Mouse (Mus musculus): Measurements from ENCODE around the gene Olfr212. TPM values are rescaled to one million over a fixed set of nuclear protein-coding genes. Genes with fewer than 3 reads are reported as not detected.
"Not testable (repeated sequence)": the region's sequence is repeated elsewhere in the genome, so short reads cannot be mapped to it uniquely, and the experiment has no call there.

The Olfr212 gene
- 0.04 and 0.05 TPM in 2 replicates for polyA plus RNA-seq (2015; fragmentation: Nextera tagmentation; extraction: Ambion mirVana)

DNA sequence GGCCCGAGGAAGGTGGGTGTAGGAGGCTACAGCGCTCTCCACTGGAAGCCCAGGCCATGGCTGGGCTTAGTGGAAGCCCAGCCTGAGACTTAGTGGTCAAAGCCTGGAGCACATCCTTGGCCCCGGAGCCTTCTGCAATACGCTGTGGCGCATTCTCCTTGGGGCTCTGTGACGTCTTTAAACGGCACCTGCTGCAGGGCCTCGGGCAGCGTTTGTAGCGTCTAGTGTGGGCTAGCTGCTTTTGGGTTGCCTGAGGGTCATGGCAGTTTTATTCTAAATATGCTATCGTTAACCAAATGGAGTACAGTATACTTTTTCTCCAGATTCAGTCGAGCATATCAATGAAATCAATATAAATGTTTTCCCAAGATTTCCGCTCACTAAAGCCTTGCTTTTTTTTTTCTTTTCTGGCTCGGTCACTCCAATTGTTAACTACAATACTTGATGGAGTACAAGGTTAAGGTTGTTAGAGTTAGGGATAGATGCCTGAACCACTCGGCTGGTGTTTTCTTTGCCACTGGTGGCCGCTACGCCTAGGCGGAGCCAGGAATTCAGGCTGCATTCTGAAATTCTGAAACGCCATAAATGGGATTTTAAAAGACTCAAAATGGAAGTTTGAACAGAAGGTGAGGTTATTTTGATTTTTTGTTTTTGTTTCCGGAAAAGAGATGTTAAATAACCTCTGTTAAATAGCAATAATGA is at the start of gene Olfr212:
TSS of gene Olfr212 (plus strand) at position 215 of the 702 bp plus-strand sequence.
- H3K4me3 ChIP-seq; H3K27me3 ChIP-seq; H3K27ac ChIP-seq; H3K9ac ChIP-seq; H3K4me2 ChIP-seq; H3K9me3 ChIP-seq (replicated peaks); ATAC-seq (replicated peaks; ENCODE audit: insufficient number of reproducible peaks, insufficient read depth, low FRiP score, low read depth); H3K36me3 ChIP-seq; H3K4me1 ChIP-seq (replicated peaks): not testable (repeated sequence)
- 90% methylated on average over 20 of the region's 20 CpGs for WGBS

DNA sequence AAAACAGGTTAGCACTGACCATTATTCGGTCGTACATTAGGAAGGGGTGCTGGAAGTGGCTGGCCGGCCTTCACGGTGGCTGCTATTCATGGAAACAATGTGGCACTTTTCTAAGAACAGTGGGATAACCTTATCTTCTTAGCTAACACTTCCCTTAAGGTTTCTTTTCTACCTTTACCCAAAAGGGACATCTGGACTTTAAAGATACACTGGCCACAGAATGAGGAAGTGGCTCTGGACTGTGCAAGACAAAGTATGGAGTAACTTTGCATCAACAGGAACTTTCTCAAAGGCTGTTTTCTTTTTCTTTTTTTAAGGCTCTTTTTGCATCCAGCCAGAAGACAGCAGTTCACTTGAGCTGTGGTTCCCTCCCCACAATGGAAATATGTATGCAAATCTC is 47.6 kb upstream of the Olfr212 start:
- H3K27ac ChIP-seq, result no peak overlapping the region
- ATAC-seq (replicated peaks; ENCODE audit: insufficient number of reproducible peaks, insufficient read depth, low FRiP score, low read depth), result no peak
- peaks cover 9% of the 10 kb centered on the region for H3K4me1 ChIP-seq (replicated peaks)
- 52% methylated on average over 4 of the region's 4 CpGs for WGBS
- no peak overlapping the region for H3K4me3 ChIP-seq
- no peaks in the 10 kb centered on the region for H3K9me3 ChIP-seq (replicated peaks)
- no peak overlapping the region for H3K9ac ChIP-seq
- H3K27me3 ChIP-seq, result peaks cover 36% of the 10 kb centered on the region
- H3K36me3 ChIP-seq, result no peaks in the 10 kb centered on the region
- no peak overlapping the region for H3K4me2 ChIP-seq

DNA sequence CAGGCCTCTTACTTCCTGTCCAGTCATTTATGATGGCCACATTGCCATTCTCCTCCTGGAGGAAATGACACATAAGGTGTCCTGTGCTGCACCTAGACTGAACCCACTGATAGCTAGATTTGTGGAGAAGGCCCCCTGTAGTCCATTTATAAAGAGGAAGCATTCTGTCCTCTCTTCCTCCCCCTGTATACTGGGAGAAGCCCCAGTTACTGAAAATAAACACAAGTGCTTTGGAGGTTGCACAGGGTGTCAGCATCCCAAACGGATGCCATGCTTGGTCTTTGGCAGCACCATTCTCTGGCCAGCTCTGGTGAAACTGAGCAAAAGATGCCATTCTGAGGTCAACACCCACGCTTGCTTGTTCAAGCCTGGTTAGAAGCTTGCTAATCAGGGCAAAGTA is 47.1 kb upstream of the Olfr212 start:
- no peak overlapping the region for H3K4me3 ChIP-seq
- H3K36me3 ChIP-seq, result no peaks in the 10 kb centered on the region
- H3K9ac ChIP-seq, result no peak overlapping the region
- no peak for ATAC-seq (replicated peaks; ENCODE audit: insufficient number of reproducible peaks, insufficient read depth, low FRiP score, low read depth)
- no peak overlapping the region for H3K4me2 ChIP-seq
- H3K27me3 ChIP-seq, result peaks cover 36% of the 10 kb centered on the region
- peaks cover 9% of the 10 kb centered on the region for H3K4me1 ChIP-seq (replicated peaks)
- H3K9me3 ChIP-seq (replicated peaks), result no peaks in the 10 kb centered on the region
- no peak overlapping the region for H3K27ac ChIP-seq
- WGBS, result 72% methylated on average over 2 of the region's 2 CpGs

DNA sequence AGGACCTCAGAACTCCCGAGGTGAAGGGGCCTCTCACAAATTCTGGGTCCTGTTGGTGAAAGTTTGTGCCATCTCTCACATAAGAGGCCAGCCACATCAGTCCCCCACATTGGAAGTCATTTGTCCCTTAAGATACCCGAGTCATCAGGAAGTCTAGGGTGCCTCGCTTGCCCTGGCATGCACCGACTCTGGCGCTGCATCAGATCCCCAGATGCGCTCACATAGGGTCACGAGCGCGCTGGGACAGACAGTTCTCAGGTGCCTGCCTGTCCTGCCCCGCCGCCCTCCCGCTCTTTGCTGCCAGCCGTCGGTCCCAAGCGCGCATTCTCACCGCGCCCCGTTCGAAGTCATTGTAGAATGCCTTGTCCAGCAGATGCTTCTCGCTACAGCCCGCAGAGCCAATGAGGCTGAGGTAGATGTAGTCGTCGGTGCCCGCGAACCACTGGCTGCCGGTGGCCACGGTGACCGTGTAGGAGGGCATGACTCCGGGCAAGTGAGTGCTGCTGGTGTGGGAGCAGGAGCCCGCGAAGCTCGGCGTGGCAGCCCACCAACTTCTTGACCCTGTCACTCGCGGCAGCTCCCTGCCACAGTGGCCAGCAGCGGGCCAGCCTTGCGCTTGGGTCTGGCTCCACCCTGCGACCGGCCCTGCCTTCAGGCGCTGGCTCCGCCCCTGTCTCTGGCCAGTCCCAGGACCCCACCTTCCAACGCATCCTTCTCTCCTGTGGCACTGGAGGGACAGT is 45.6 kb upstream of the Olfr212 start, which contains the start of gene Alox5:
TSS of gene Alox5 (minus strand) at position 635 of the 740 bp plus-strand sequence.
- peaks cover 36% of the 10 kb centered on the region for H3K27me3 ChIP-seq
- H3K4me1 ChIP-seq (replicated peaks), result peaks cover 9% of the 10 kb centered on the region
- H3K9ac ChIP-seq, result peak within 1 kb of the TSS; percentile 41
- H3K9me3 ChIP-seq (replicated peaks), result no peaks in the 10 kb centered on the region
- WGBS, result 3% methylated on average over 43 of the region's 43 CpGs
- H3K27ac ChIP-seq, result no peak within 1 kb of the TSS
- ATAC-seq (replicated peaks; ENCODE audit: insufficient number of reproducible peaks, insufficient read depth, low FRiP score, low read depth), result 0 out of 2 replicates have a peak, but pooled peaks have one; percentile 53
- H3K4me2 ChIP-seq, result peak within 1 kb of the TSS; percentile 83
- no peaks in the 10 kb centered on the region for H3K36me3 ChIP-seq
- H3K4me3 ChIP-seq, result peak within 1 kb of the TSS; percentile 50

DNA sequence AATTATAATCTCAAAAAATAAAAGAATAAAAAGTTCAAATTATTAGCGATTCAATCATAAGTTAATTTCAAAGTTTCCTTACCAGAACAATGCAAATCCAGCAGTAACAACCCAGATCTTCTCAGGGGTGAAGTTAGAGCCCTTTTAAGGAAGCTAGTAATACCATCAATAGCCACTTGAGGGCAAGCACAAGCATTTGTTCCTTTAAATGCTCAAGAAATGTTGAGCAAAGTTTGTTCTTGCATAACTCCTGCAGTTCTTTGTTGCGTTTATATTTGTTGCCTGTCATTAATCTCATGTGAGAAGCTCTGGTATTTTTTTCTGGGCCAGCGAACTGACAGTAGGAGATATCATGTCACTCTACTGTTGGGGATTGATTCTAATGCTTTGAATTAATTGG is 38.2 kb upstream of the Olfr212 start:
- WGBS, result 34% methylated on average over 3 of the region's 3 CpGs
- H3K9me3 ChIP-seq (replicated peaks), result no peaks in the 10 kb centered on the region
- no peaks in the 10 kb centered on the region for H3K36me3 ChIP-seq
- no peak overlapping the region for H3K4me2 ChIP-seq
- no peak overlapping the region for H3K27ac ChIP-seq
- 0 out of 2 replicates have a peak, but pooled peaks cover 2% of the 10 kb centered on the region for H3K27me3 ChIP-seq
- H3K4me1 ChIP-seq (replicated peaks), result no peaks in the 10 kb centered on the region
- no peak overlapping the region for H3K4me3 ChIP-seq
- no peak for ATAC-seq (replicated peaks; ENCODE audit: insufficient number of reproducible peaks, insufficient read depth, low FRiP score, low read depth)
- H3K9ac ChIP-seq, result no peak overlapping the region

DNA sequence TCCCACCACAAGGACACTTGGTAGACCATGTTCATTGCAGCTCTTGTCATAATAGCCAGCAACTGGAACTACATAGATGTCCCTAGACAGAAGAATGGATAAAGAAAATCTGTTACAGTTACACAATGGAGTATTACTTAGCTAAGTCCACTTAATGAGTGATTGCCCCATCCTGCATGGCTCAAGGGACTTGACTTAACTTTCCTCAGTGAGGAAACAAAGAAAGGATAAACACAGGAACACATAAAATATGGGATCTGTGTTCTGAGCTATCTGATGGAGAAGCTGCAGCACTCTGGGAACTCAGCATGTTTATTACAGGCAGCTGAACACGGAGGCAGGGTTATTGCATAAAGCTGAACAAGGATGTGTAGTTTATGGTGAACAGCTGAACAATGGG is 21.2 kb upstream of the Olfr212 start:
- Histone ChIP-seq H3K9me3 (replicated peaks) (no peaks in the 10 kb centered on the region), H3K27me3 (no peaks in the 10 kb centered on the region), H3K4me2 (no peak overlapping the region), H3K36me3 (no peaks in the 10 kb centered on the region), H3K4me1 (replicated peaks) (no peaks in the 10 kb centered on the region), H3K27ac (no peak overlapping the region), H3K4me3 (no peak overlapping the region), H3K9ac (no peak overlapping the region)
- WGBS, result 67% methylated on average over 1 of the region's 1 CpGs
- no peak for ATAC-seq (replicated peaks; ENCODE audit: insufficient number of reproducible peaks, insufficient read depth, low FRiP score, low read depth)

DNA sequence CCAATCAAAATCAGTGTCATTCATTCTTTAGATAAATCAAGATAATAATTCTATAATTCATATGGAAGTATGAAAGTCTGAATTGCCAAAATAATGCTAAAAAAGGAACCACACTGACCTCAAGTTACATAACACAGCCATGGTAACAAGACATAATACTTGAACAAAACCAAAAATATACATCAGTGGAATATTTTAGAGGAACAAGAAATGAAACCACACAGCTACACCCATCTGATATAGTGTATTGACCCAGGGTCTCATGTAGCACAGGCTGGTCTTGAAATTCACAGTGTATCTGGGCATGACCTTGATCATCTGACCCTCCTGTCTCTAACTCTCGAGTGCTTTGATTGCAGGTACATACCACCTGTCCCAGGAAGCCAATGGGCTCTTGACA is 19.5 kb upstream of the Olfr212 start:
- Histone ChIP-seq H3K9ac (no peak overlapping the region), H3K27me3 (no peaks in the 10 kb centered on the region), H3K4me1 (replicated peaks) (no peaks in the 10 kb centered on the region), H3K4me3 (no peak overlapping the region), H3K4me2 (no peak overlapping the region), H3K27ac (no peak overlapping the region), H3K36me3 (no peaks in the 10 kb centered on the region), H3K9me3 (replicated peaks) (no peaks in the 10 kb centered on the region)
- ATAC-seq (replicated peaks; ENCODE audit: insufficient number of reproducible peaks, insufficient read depth, low FRiP score, low read depth), result no peak
- WGBS, result 60% methylated on average over 1 of the region's 1 CpGs

DNA sequence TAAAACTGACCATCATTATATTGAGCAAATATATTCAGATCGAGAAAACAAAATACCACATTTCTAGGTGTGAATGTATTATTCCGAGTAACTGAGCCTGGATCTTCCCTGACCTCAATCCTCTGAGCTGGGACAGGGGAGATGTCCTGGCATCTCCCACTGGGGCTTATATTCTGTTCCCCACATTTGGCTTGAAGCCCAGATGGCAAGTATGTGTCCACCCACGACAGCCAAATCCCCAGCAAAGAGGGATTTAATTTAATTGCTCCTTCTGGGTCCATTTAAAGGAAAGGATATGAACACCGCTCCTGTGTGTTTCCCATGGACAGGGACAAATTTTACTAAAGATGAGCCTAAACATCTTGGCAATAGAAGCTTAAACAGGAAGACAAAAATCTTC is 17.5 kb upstream of the Olfr212 start, which contains the start of gene Olfr211:
TSS of gene Olfr211 (plus strand) at position 301 of the 400 bp plus-strand sequence.
- 70% methylated on average over 4 of the region's 4 CpGs for WGBS
- no peak within 1 kb of the TSS for H3K27ac ChIP-seq
- no peaks in the 10 kb centered on the region for H3K4me1 ChIP-seq (replicated peaks)
- no peaks in the 10 kb centered on the region for H3K36me3 ChIP-seq
- no peak within 1 kb of the TSS for H3K4me2 ChIP-seq
- no peaks in the 10 kb centered on the region for H3K9me3 ChIP-seq (replicated peaks)
- no peak for ATAC-seq (replicated peaks; ENCODE audit: insufficient number of reproducible peaks, insufficient read depth, low FRiP score, low read depth)
- no peak within 1 kb of the TSS for H3K9ac ChIP-seq
- no peak within 1 kb of the TSS for H3K4me3 ChIP-seq
- no peaks in the 10 kb centered on the region for H3K27me3 ChIP-seq

DNA sequence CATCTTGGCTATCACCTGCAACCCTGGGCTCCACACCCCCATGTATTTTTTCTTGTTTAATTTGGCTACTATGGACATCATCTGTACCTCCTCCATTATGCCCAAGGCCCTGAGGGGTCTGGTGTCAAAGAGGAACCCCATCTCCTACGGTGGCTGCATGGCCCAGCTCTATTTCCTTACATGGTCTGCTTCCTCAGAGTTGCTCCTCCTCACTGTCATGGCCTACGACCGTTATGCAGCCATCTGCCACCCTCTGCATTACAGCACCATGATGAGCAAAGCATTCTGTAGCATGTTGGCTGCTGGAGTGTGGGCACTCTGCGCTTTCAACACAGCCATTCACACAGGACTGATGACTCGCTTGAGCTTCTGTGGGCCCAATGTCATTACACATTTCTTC is 12.6 kb upstream of the Olfr212 start:
- H3K9me3 ChIP-seq (replicated peaks), result no peaks in the 10 kb centered on the region
- H3K4me1 ChIP-seq (replicated peaks), result no peaks in the 10 kb centered on the region
- H3K4me3 ChIP-seq, result no peak overlapping the region
- 73% methylated on average over 5 of the region's 5 CpGs for WGBS
- H3K27ac ChIP-seq, result no peak overlapping the region
- no peak overlapping the region for H3K9ac ChIP-seq
- no peak overlapping the region for H3K4me2 ChIP-seq
- ATAC-seq (replicated peaks; ENCODE audit: insufficient number of reproducible peaks, insufficient read depth, low FRiP score, low read depth), result no peak
- no peaks in the 10 kb centered on the region for H3K27me3 ChIP-seq
- no peaks in the 10 kb centered on the region for H3K36me3 ChIP-seq

DNA sequence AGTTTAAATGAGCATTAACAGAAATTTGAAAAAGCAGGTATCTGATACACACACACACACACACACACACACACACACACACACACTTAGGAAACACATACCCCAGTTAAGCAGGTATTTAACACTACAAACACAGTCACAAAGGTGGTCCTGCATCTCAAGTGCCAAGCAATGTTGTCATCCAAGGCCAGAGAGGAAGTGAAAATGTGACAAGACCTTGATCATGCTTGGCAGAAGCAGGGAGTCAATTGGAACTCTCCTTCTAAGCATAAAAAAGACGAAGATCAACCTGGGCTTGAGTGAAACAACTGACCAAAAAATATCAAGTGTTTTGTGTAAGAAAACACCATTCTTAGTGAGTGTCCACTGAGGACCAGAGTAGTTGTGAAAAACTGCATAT is 10.4 kb upstream of the Olfr212 start:
- H3K9ac ChIP-seq, result no peak overlapping the region
- no peaks in the 10 kb centered on the region for H3K36me3 ChIP-seq
- H3K4me1 ChIP-seq (replicated peaks), result no peaks in the 10 kb centered on the region
- H3K4me2 ChIP-seq, result no peak overlapping the region
- ATAC-seq (replicated peaks; ENCODE audit: insufficient number of reproducible peaks, insufficient read depth, low FRiP score, low read depth), result no peak
- H3K27ac ChIP-seq, result no peak overlapping the region
- no peaks in the 10 kb centered on the region for H3K27me3 ChIP-seq
- 72% methylated on average over 1 of the region's 1 CpGs for WGBS
- no peak overlapping the region for H3K4me3 ChIP-seq
- no peaks in the 10 kb centered on the region for H3K9me3 ChIP-seq (replicated peaks)

DNA sequence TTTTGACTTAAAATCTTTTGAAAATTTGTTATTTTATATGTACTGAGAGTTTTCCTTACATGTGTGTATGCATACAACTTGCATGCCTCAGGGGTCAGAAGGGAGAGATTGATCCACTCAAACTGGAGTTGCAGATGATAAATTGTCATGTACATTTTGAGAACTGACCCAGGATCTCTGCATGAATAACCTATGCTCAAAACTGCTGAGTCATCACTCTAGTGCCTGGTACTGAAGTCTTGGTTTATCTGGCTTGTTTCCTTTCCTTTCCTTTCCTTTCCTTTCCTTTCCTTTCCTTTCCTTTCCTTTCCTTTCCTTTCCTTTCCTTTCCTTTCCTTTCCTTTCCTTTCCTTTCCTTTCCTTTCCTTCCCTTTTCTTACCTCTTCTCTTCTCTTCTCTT is 8.5 kb downstream of the Olfr212 start:
- H3K4me3 ChIP-seq, result no peak overlapping the region
- H3K4me2 ChIP-seq, result no peak overlapping the region
- H3K27ac ChIP-seq, result no peak overlapping the region
- H3K27me3 ChIP-seq, result no peaks in the 10 kb centered on the region
- H3K9ac ChIP-seq, result no peak overlapping the region
- no peaks in the 10 kb centered on the region for H3K9me3 ChIP-seq (replicated peaks)
- H3K4me1 ChIP-seq (replicated peaks), result no peaks in the 10 kb centered on the region
- no peaks in the 10 kb centered on the region for H3K36me3 ChIP-seq
- ATAC-seq (replicated peaks; ENCODE audit: insufficient number of reproducible peaks, insufficient read depth, low FRiP score, low read depth), result no peak
